Mouse (Mus musculus): ENCODE results near the gene Cdh23.
A peak's percentile ranks its signal among the peaks of the same experiment; 100 is the strongest.

Cdh23 gene

GRCm38 (mm10) chr10:60706268-60706667 lies 10.0 kb upstream of the Cdh23 start:
- DNase-seq: no peak

DNA sequence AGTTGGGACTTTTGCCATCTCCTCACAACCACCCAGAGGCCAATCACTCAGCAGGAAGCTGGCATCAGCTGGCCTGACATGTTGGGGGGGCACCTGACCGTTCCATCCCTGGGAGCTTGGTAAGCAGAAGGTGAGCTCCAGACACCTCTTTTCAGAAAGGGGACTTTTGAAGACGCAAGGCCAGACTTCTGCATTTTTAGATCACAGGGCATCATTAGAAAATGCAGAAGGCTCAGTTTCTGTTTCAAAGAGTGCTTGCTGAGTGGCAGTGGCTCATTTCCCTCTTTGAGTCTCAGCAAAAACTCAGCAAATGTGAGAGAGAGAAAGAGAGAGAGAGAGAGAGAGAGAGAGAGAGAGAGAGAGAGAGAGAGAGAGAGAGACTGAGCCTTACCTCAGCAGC lies 8.8 kb upstream of the Cdh23 start:
- no peak for DNase-seq

DNA sequence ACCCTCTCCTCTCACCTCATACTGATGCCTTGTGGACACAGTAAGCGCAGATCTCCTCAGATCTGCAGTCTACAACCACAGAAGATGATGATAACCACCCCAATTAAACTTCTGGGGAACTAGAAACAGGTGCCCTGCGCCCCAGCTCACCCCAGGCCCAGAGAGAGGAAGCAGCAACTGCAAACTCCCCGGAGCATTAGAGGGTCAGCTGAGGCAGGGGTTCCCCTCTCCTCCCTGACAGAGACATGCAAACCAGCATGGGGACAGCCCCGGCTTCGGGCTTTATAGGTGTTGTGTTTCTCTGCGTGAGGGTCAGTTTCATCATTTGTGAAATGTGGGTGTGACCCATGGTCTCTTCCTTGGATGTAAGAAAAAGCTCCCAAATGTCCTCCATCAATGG lies 1.5 kb upstream of the Cdh23 start:
- DNase-seq: no peak

- DNase-seq: peak; percentile 67
Measured at GRCm38 (mm10) chr10:60696975-60697374, 685 bp upstream of the Cdh23 start.

- DNase-seq: no peak
Measured at GRCm38 (mm10) chr10:60691671-60692390, 4.5 kb downstream of the Cdh23 start.

- peak; percentile 9 for DNase-seq
Measured at GRCm38 (mm10) chr10:60690960-60691359, 5.3 kb downstream of the Cdh23 start.

- no peak for DNase-seq
Measured at GRCm38 (mm10) chr10:60689396-60689795, 6.9 kb downstream of the Cdh23 start.

- peak; percentile 56 for DNase-seq
Measured at GRCm38 (mm10) chr10:60687011-60687776, 9.1 kb downstream of the Cdh23 start.

DNA sequence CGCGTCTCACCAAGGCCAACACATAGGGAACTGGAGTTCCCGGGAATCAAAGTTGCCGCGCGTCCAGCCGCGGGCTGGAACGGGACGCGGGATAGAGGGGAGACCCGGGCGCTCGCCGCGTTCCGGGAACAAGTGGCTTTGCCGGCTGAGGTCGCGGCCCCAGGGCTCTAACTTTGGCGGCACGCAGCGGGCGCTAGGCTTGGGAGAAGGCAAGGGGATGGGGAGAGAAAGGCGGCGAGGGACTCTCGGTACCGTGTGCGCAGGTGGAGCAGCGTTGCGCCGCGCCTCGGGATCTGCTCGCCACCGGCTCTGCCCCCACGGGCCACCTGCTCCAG lies 9.7 kb downstream of the Cdh23 start:
- no peak for DNase-seq

- no peak for DNase-seq
Measured at GRCm38 (mm10) chr10:60685764-60686640, 10.3 kb downstream of the Cdh23 start.

DNA sequence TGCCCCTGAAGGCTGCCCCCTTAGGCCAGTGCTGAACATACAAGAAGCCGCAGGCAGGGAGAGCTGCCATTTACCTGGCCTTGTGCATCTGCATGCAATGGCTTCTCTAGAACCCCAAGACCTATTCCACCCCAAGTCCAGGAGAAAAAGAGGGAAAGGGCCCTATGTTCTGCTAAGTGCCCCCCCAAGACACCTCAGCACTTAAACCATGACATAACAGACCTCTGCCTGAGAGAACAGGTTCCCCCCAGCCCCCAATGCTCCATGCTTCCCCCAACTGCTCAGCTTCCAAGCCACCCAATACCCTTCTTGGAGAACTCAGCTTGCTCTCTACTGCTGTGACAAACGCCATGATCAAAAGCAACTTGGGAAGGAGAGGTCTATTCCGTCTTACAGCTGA lies 17.4 kb downstream of the Cdh23 start:
- no peak for DNase-seq

DNA sequence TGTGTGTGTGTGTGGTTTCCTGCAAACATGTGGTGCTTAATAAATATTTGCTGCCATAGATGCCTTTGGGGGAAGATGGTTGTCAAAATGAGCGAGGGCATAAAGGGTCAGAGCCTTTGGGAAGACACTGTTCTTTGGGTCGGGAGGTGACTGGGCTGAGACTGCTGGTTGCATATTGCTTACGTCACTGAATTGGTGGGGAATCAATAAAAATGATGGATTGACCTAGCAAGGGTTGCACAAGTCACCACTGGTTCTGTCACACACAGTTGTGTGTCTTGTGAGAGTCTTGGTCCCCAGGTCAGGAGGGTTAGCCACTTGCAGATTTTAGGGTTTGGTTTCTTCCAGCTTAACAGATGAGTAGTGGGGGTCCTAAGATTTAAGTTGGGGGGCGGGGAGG lies 19.0 kb downstream of the Cdh23 start:
- DNase-seq: no peak

- peak; percentile 18 for DNase-seq
Measured at GRCm38 (mm10) chr10:60670166-60670565, 26.1 kb downstream of the Cdh23 start.

DNA sequence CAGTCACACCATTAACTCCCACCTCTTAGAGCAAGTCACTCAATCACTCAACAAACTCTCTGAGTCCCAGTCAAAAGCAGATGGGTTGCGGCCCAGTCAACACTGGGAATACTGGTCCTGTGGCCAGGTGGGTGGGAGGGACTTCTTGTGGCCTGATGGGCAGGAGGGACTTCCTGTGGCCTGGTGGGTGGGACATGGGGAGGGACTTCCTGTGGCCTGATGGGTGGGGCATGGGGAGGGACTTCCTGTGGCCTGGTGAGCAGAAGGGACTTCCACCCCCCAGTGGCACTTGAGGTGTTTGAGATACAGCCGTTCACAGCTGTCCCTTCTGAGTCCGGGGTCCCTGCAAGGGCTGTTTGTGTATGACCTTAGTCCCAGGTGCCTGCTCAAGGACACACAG lies 27.7 kb downstream of the Cdh23 start:
- DNase-seq: no peak

- DNase-seq: no peak
Measured at GRCm38 (mm10) chr10:60660986-60661385, 35.3 kb downstream of the Cdh23 start.

GRCm38 (mm10) chr10:60659450-60660020 lies 36.8 kb downstream of the Cdh23 start:
- no peak for DNase-seq

DNA sequence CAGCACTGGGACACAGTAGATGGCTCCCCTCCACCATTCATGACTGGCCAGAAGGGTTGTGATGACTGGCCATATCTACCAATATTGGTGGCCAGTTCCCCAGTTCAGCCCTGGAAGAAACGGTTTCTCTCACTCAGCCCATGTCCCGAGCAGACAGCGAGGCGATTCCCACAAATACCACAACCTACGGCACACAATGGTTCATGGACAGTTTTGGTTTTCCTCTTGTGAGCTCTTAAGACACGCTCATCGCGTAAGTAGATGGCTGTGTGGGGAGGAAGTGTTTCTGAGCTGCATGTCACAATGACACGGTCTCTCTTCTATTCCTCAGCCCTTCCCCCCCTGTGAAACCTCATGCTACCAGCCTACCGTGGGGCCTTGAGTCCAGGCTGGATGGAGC lies 38.1 kb downstream of the Cdh23 start:
- DNase-seq: no peak

GRCm38 (mm10) chr10:60653675-60654074 lies 42.6 kb downstream of the Cdh23 start:
- DNase-seq: no peak

DNA sequence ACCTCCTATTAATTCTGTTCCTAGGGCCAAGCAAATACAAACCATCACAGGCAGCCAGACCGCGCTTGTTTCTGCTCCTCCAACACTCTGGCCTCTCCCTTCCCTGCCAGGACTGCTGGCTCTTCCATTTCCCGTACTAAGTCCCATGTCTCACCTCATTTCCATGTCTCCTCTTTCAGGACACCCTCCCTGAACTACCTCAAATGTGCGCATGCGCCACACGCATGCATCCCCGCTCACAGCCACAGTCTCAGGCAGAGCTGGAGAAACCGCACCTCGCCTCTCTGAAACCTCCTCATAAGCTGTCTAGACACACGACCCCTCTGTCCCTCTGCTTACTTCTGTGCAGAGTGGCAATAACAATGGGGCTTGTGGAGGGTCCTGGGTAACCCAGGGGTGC lies 43.2 kb downstream of the Cdh23 start:
- no peak for DNase-seq

DNA sequence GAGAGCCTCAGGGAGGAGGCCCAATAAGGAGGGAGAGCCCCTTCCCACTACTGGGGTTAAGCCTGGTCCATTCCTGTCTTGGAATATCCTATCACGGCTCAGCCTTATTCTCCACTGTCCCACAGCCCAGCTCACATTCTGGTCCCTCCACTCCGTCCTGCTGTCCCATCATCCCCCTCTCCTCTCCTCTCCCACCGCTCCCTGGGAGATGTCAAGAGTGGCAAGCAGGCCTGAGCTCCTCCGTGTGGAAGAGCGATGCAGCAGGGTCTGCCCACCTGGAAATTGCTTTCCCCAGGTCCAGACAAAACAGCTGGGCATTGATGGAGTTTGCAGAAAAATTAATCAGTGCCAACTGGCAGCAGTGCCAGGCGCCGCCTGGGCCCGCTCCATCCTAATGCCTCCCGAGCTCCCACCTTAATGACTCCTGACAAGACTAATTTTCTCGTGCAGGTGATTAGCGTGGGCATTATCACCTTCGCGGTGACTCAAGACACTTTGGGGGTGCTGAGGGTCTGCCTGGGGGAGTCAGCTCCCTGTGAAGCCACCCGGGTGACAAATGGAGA lies 52.1 kb downstream of the Cdh23 start:
- no peak for DNase-seq

DNA sequence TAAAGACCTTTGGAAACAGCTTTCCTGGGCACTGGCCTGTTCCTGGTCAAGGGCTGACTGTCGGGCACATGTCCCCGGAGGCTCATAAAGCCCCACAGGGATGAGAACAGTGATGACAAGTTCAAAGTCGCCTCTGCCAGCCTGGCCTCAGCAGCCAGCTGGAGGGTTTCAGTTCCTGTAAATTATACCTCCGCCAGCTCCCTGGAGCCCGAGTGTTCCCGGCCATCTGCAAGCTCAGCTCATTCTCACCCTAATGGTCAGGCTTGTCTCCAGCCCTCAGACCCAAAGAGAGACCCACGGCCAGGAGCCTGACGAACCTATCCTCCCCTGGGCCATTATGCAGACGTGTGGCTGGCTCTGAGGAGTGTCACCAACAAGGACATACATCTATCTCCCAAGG lies 57.0 kb downstream of the Cdh23 start:
- no peak for DNase-seq

DNA sequence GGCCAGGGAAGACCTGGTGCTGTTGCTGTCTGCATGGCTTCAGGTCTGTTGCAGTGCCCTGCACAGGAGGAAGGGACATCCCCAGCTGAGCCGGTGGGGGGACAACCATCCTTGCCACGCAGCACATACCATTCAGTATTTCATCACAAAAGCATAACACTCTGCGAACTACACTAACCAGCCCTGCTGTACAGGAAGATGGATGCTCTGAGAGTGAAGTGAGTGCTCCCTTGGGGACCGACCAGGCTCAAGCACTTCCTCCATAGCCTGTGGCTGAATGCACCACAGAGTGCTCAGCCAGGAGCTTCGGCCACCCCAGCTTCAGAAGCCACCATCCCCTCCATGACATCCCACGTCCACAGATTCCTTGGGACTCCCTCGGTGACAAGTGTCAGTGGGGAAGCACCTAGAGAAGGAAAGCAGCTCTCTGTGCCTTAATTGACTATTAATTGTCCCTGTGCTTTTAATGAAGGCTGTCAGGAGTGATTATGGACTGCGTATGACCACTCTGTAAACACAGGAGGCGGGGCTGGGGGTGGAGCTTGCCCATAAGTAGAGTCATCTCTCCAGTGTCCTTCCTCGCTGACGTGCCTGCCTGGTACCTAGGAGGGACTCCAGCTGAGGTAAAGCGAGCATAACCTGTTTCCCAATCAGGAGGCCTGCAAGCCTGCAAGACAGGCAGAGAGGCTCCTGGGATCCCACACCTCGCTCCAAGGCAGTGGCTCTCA lies 60.6 kb downstream of the Cdh23 start:
- DNase-seq: no peak

Measured in kidney, postnatal 14 days (tissue).